Mouse (Mus musculus): ENCODE data around the gene Zfyve1.

GRCm38 (mm10) chr12:83617261-83617660, 20.2 kb upstream of the Zfyve1 start:
- no peak for TF ChIP-seq KAT2A (conservative IDR thresholded peaks at IDR 0.05; ENCODE audit: low read depth, low read length)
- no peak for TF ChIP-seq ZMIZ1 (IDR thresholded peaks at IDR 0.05; ENCODE audit: low read depth, low read length)
